Mouse (Mus musculus): ENCODE results near the gene Vmn1r11.

The Vmn1r11 gene

DNA sequence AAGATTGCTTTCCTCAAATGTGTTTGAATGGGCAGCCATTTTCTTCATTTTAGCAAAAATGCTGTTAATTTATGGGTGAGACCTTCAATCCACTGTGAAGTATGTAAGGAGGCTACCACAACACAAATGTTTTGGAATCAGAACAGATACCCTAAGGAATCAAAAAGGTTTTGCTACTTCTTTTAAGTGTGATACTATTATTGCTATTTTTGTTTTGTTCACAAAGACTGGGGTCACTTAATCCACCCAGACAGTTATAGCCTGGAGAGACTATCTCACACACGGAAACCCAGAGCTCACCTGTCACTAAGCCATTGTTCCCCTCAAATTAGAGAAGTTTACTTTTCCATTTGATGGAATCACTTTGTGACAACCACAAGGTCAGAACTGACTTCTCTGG, at the start of gene Vmn1r11:
TSS of gene Vmn1r11 (plus strand) at position 301 of the 400 bp plus-strand sequence.
- no peak for TF ChIP-seq GATA4 (IDR thresholded peaks at IDR 0.05; ENCODE audit: insufficient replicate concordance, low read length)

DNA sequence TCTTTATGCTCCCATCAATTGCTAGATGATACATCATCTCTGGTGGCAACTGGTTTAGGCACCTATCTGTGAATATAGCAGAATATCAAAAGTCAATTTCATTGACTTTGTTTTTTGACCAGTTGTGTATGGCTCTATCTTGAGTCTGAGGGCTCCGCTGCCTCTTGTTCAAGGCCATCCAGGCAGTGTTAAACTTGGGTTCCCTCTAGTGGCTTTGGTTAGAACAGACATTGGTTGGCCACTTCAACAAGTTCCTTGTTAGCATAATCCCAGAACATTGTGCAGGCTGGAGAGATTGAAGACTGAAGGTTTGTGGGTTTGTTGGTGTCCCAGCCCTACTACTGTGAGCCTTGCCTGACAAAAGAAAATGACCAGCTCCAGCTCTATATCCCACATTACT, 26.9 kb upstream of the Vmn1r11 start:
- TF ChIP-seq GATA4 (IDR thresholded peaks at IDR 0.05; ENCODE audit: insufficient replicate concordance, low read length), result no peak

DNA sequence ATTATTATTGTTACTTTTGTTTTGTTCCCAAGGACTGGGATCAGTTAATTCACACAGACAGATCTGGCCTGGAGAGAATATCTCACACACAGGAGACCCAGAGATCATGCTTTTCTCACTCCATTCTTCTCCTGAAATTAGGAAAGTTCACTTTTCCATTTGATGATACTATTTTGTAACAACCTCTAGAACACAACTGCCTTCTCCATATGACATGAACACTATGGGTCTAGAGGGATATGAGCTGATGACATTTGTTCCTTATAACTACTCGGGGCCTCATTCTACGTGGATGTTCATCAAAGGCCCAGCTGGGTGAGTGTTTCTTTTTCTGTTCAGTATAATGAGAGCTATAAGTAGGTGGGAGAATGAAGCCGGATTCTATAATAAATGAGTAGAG, 24.1 kb upstream of the Vmn1r11 start, which contains the start of gene Vmn1r10:
TSS of gene Vmn1r10 (plus strand) at position 301 of the 400 bp plus-strand sequence.
- TF ChIP-seq GATA4 (IDR thresholded peaks at IDR 0.05; ENCODE audit: insufficient replicate concordance, low read length), result no peak

DNA sequence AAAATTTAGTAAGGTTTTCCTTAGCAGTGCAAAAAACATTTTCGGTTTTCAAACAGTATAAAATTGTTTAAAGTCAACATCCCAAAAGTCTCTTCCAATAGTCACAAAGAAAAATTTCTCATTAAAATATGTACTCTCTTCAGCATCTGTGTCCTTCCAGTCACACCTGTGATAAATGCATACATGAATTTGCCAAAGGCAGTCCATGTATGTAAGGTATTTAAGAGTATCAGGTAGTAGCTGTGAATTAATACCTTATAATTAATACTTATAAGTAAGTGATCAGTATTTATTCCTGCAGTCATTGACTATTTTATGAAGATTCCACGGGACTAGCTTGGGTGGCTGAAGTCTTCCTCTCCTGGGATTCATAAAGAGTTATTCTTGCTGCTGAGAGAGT, 23.4 kb downstream of the Vmn1r11 start, which contains the start of gene Vmn1r12:
TSS of gene Vmn1r12 (plus strand) at position 301 of the 400 bp plus-strand sequence.
- TF ChIP-seq GATA4 (IDR thresholded peaks at IDR 0.05; ENCODE audit: insufficient replicate concordance, low read length), result no peak
